Mouse (Mus musculus) CH12.LX (cell line): ENCODE results near the gene Rbpms2. TPM values are rescaled to one million over a fixed set of nuclear protein-coding genes. Genes with fewer than 3 reads are reported as not detected.

Source experiments
- DNase-seq: peaks from one replicate; pipeline ENCODE4 v3.0.0-alpha.2; 2013; ENCODE audit errors: extremely low read depth
- H3K27ac ChIP-seq: 2 replicates; pipeline ENCODE4 v1.5.1; 2012; ENCODE audit warnings: low read depth, mild to moderate bottlenecking, control low read depth, moderate library complexity; ENCODE audit not compliant: insufficient read depth
- H3K27me3 ChIP-seq: replicated peaks from 2 replicates; pipeline ENCODE3; 2012; ENCODE audit warnings: inconsistent platforms
- H3K36me3 ChIP-seq, 2 experiments: replicated peaks in 1 of 2; 2 replicates each; pipeline versions ENCODE3 to v1.6.1; 2012; ENCODE audit warnings: inconsistent platforms in 1 of 2, low read length in 1 of 2, mild to moderate bottlenecking in 1 of 2, mixed read lengths in 1 of 2, moderate library complexity in 1 of 2; ENCODE audit not compliant: control insufficient read depth in 1 of 2, insufficient read depth in 1 of 2
- H3K4me1 ChIP-seq, 2 experiments: 2 replicates each; pipeline ENCODE4 v1.6.1; 2012; ENCODE audit warnings: inconsistent platforms in 1 of 2, moderate library complexity in 1 of 2; ENCODE audit not compliant: insufficient read depth in 2 of 2, control insufficient read depth in 1 of 2
- H3K4me2 ChIP-seq: 2 replicates; pipeline ENCODE4 v1.6.1; 2012; ENCODE audit warnings: low read depth, mild to moderate bottlenecking, control low read depth; ENCODE audit not compliant: poor library complexity, insufficient read depth, severe bottlenecking
- H3K4me3 ChIP-seq, 3 experiments: fragments of 150-350 bp in 1 of 3; sonication (generic) in 1 of 3; replicated peaks in 1 of 3; 2 replicates each; pipeline versions ENCODE3 to v1.5.1; 2011 to 2012; ENCODE audit warnings: low read depth in 2 of 3, low read length in 2 of 3, mild to moderate bottlenecking in 2 of 3, moderate library complexity in 2 of 3, control low read depth in 1 of 3, improper control_type of control experiment in 1 of 3, inconsistent platforms in 1 of 3, mixed read lengths in 1 of 3; ENCODE audit not compliant: poor library complexity in 1 of 3
- H3K79me2 ChIP-seq: replicated peaks from 2 replicates; pipeline ENCODE4 v1.6.1; 2012; ENCODE audit warnings: mild to moderate bottlenecking, moderate library complexity; ENCODE audit not compliant: control insufficient read depth, poor library complexity, insufficient read depth, severe bottlenecking; ENCODE audit errors: extremely low read depth
- H3K9ac ChIP-seq: 2 replicates; pipeline ENCODE4 v1.6.1; 2012; ENCODE audit warnings: low read depth, mild to moderate bottlenecking, control low read depth, moderate library complexity; ENCODE audit not compliant: insufficient read depth
- H3K9me3 ChIP-seq: replicated peaks from 2 replicates; pipeline ENCODE3; 2012; ENCODE audit warnings: low read length, inconsistent platforms, mixed read lengths
- BHLHE40 ChIP-seq: IDR thresholded peaks from 2 replicates; pipeline ENCODE4 v1.6.1; 2011; ENCODE audit warnings: mild to moderate bottlenecking, low read depth, low read length, improper control_type of control experiment
- CTCF ChIP-seq, 2 experiments: IDR thresholded peaks in 1 of 2; conservative IDR thresholded peaks in 1 of 2; 2 replicates each; pipeline ENCODE4 v1.5.1; 2011 to 2012; ENCODE audit warnings: low read depth in 2 of 2, low read length in 2 of 2, improper control_type of control experiment in 1 of 2, inconsistent platforms in 1 of 2, mild to moderate bottlenecking in 1 of 2, moderate library complexity in 1 of 2
- E2F4 ChIP-seq: IDR thresholded peaks from 2 replicates; pipeline ENCODE4 v1.6.1; 2011; ENCODE audit warnings: low read depth, low read length, improper control_type of control experiment; ENCODE audit not compliant: insufficient replicate concordance
- ELF1 ChIP-seq: IDR thresholded peaks from 2 replicates; pipeline ENCODE4 v1.6.1; 2014; ENCODE audit warnings: low read depth, mild to moderate bottlenecking, inconsistent platforms, low read length, improper control_type of control experiment
- EP300 ChIP-seq: IDR thresholded peaks from 2 replicates; pipeline ENCODE4 v1.6.1; 2011; ENCODE audit warnings: low read length, improper control_type of control experiment
- JUN ChIP-seq: IDR thresholded peaks from 2 replicates; pipeline ENCODE4 v1.6.1; 2011; ENCODE audit warnings: low read depth, mild to moderate bottlenecking, low read length, improper control_type of control experiment, moderate library complexity; ENCODE audit not compliant: insufficient read depth
- JUND ChIP-seq: conservative IDR thresholded peaks from 2 replicates; pipeline ENCODE4 v1.6.1; 2011; ENCODE audit warnings: low read depth, low read length, improper control_type of control experiment
- KAT2A ChIP-seq: IDR thresholded peaks from 2 replicates; pipeline ENCODE4 v1.6.1; 2012; ENCODE audit warnings: low read length, improper control_type of control experiment, inconsistent platforms; ENCODE audit not compliant: insufficient replicate concordance
- MAFK ChIP-seq: IDR thresholded peaks from 2 replicates; pipeline ENCODE4 v1.6.1; 2011; ENCODE audit warnings: low read length, improper control_type of control experiment; ENCODE audit not compliant: insufficient replicate concordance
- MAX ChIP-seq: IDR thresholded peaks from 2 replicates; pipeline ENCODE4 v1.6.1; 2011; ENCODE audit warnings: low read length, improper control_type of control experiment
- MXI1 ChIP-seq: IDR thresholded peaks from 2 replicates; pipeline ENCODE4 v1.6.1; 2011; ENCODE audit warnings: mild to moderate bottlenecking, low read depth, low read length, improper control_type of control experiment
- MYC ChIP-seq: IDR thresholded peaks from 2 replicates; pipeline ENCODE4 v1.6.1; 2011; ENCODE audit warnings: low read depth, mild to moderate bottlenecking, improper control_type of control experiment, low read length
- NELFE ChIP-seq: IDR thresholded peaks from 2 replicates; pipeline ENCODE4 v1.6.1; 2011; ENCODE audit warnings: low read depth, low read length, improper control_type of control experiment
- NRF1 ChIP-seq: IDR thresholded peaks from 2 replicates; pipeline ENCODE4 v1.6.1; 2014; ENCODE audit warnings: low read depth, mild to moderate bottlenecking, inconsistent platforms, low read length, improper control_type of control experiment, moderate library complexity
- PAX5 ChIP-seq: IDR thresholded peaks from 2 replicates; pipeline ENCODE4 v1.6.1; 2012; ENCODE audit warnings: low read length, inconsistent platforms, mixed read lengths
- POLR2AphosphoS2 ChIP-seq: IDR thresholded peaks from 2 replicates; pipeline ENCODE4 v1.6.1; 2011; ENCODE audit warnings: low read depth, low read length, improper control_type of control experiment
- RAD21 ChIP-seq: IDR thresholded peaks from 2 replicates; pipeline ENCODE4 v1.6.1; 2011; ENCODE audit warnings: low read depth, mild to moderate bottlenecking, low read length, improper control_type of control experiment, moderate library complexity
- RCOR1 ChIP-seq: conservative IDR thresholded peaks from 2 replicates; pipeline ENCODE4 v1.6.1; 2012; ENCODE audit warnings: low read depth, mild to moderate bottlenecking, inconsistent platforms, low read length, improper control_type of control experiment
- SMC3 ChIP-seq: IDR thresholded peaks from 2 replicates; pipeline ENCODE4 v1.6.1; 2011; ENCODE audit warnings: low read depth, low read length, improper control_type of control experiment
- USF1 ChIP-seq: IDR thresholded peaks from 2 replicates; pipeline ENCODE4 v1.6.1; 2014; ENCODE audit warnings: low read depth, mild to moderate bottlenecking, inconsistent platforms, low read length, improper control_type of control experiment
- USF2 ChIP-seq: conservative IDR thresholded peaks from 2 replicates; pipeline ENCODE4 v1.6.1; 2011; ENCODE audit warnings: low read depth, low read length, improper control_type of control experiment
- ZKSCAN1 ChIP-seq: IDR thresholded peaks from 2 replicates; pipeline ENCODE4 v1.6.1; 2012; ENCODE audit warnings: low read depth, inconsistent platforms, low read length, improper control_type of control experiment, borderline replicate concordance
- ZMIZ1 ChIP-seq: IDR thresholded peaks from 2 replicates; pipeline ENCODE4 v1.6.1; 2012; ENCODE audit warnings: low read depth, mild to moderate bottlenecking, inconsistent platforms, low read length, improper control_type of control experiment
- dilution Hi-C: fragments of 300-500 bp; cut with MboI; formaldehyde crosslinking; loops from 2 replicates; pipeline ENCODE4 v1.14.3; 2020; ENCODE audit warnings: low sequenced_read_pairs; ENCODE audit not compliant: extremely low pct_unique_long_range_greater_than_20kb, extremely low pct_ligation_motif_present
- in situ Hi-C: fragments of 300-500 bp; cut with MboI; formaldehyde crosslinking; loops from 3 replicates; pipeline ENCODE4 v1.14.3; 2019; ENCODE audit warnings: low sequenced_read_pairs, low pct_ligation_motif_present, low pct_unique_long_range_greater_than_20kb, mixed read lengths
- polyA plus RNA-seq: library from polyadenylated mRNA; unstranded; fragments of >175 nt; gene quantifications from 2 replicates; pipeline ENCODE4 v1.2.1, GENCODE M21; 2012; ENCODE audit warnings: low read depth; ENCODE audit not compliant: insufficient read length
- total RNA-seq, 2 experiments: library from RNA; depleted of rRNA; stranded (reverse); fragments of 300-350 nt in 1 of 2; fragments of >200 nt in 1 of 2; gene quantifications; 2 replicates each; pipeline ENCODE4 v1.2.3; 2012 to 2014

Rbpms2 gene
- total and polyA plus RNA-seq, 3 experiments = 0.13 to 0.34 TPM; not detected in 1

DNA sequence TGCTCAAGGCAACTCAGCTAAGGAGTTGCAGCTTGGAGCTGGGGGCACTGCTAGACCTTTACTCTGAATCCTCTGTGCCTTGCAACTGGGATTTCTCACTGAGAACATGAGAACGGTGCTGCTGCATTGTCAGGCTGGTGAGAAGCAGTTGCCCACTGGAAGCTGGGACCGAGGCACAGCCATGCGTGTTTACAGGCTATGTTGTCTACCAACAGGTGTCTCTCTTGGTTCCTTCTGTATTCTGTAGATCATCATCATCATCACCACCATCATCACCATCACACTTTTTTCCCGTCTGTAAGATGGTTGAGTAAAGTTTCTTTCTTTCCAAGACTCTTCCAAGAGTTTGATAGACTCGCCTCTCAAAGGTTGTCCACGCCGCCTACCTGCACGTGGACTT, 38.3 kb downstream of the Rbpms2 start, which contains the start of gene Oaz2:
Gene Oaz2 (plus strand): TSS at position 301 of the 400 bp plus-strand sequence.
- H3K9me3 ChIP-seq = no peaks in the 10 kb centered on the region
- no peak within 1 kb of the TSS for H3K4me3 ChIP-seq
- H3K79me2 ChIP-seq = no peaks in the 10 kb centered on the region
- TF ChIP-seq JUN (no peak), ZMIZ1 (no peak), BHLHE40 (no peak), ELF1 (no peak), CTCF (conservative IDR thresholded peaks at IDR 0.05 in 1 of 2, IDR thresholded peaks at IDR 0.05 in 1 of 2; ENCODE audit: low read depth in 2 of 2, low read length in 2 of 2) (no peak), USF2 (no peak), SMC3 (no peak), MXI1 (no peak), MYC (no peak), EP300 (no peak), POLR2AphosphoS2 (no peak), NELFE (no peak), PAX5 (no peak), JUND (no peak), MAX (no peak), NRF1 (no peak), RAD21 (no peak), MAFK (no peak), ZKSCAN1 (no peak)
- TF ChIP-seq, all 38 proteins: peak for 0
- Histone ChIP-seq H3K4me2 (no peak within 1 kb of the TSS), H3K9ac (no peak within 1 kb of the TSS), H3K27me3 (no peaks in the 10 kb centered on the region), H3K27ac (no peak within 1 kb of the TSS), H3K4me1 (peaks cover 0 to 1% of the 10 kb centered on the region in 2 experiments; a peak in 1 of 4 replicates), H3K36me3 (no peaks in the 10 kb centered on the region)
- dilution Hi-C loops (no loop called here), in situ Hi-C loops (no loop called here)
- DNase-seq = no peak

DNA sequence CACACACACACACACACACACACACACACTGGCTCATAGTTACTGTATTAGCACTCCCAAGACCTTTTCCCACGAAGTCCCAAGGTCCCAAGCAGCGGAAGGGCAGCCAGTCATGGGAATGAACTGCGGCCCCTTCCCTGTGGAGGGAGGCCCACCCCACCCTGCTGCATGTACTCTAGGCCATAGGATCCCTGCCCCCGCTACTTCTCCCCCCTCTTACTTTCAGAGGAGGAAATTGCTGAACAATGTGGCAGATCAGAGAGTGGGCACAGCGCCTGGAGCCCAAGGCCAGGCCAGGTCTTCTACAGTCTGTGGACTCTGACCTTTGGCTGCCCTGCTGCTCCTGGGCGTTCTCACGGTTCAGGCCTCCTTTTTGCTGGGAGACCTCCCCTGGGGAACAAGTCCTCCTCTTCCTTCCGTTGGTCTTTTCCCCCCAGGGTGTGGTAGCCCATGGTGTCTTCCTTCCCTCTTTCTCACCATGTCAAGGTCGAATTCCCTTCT, 42.0 kb downstream of the Rbpms2 start:
- no peak for TF ChIP-seq E2F4
- no peak for TF ChIP-seq ELF1
- no peak for TF ChIP-seq MAFK
- TF ChIP-seq MXI1 = no peak
- TF ChIP-seq RCOR1 = no peak
- TF ChIP-seq USF1 = no peak
- no peak for TF ChIP-seq NRF1
- no peak for TF ChIP-seq MYC
- TF ChIP-seq JUND = no peak
- TF ChIP-seq KAT2A = no peak
- Histone ChIP-seq H3K79me2 (no peaks in the 10 kb centered on the region), H3K9ac (no peak overlapping the region), H3K4me2 (no peak overlapping the region), H3K27me3 (no peaks in the 10 kb centered on the region), H3K4me3 (no peak overlapping the region), H3K4me1 (peaks cover 6 to 8% of the 10 kb centered on the region in 2 experiments), H3K9me3 (no peaks in the 10 kb centered on the region), H3K27ac (no peak overlapping the region), H3K36me3 (no peaks in the 10 kb centered on the region)
- DNase-seq = no peak
- dilution Hi-C loops (no loop called here), in situ Hi-C loops (loop anchor here (5.0 kb wide), 2 partner anchors 156 to 181 kb away; partner anchors contain the start of gene Zfp609)
